Mouse (Mus musculus) bone marrow, adult 2 months (tissue): ENCODE results near the gene Tmem53. TPM values are rescaled to one million over a fixed set of nuclear protein-coding genes. Genes with fewer than 3 reads are reported as not detected.

Source experiments
- H3K27ac ChIP-seq: fragments of 200-500 bp; 2 replicates; pipeline ENCODE4 v1.5.1; 2012; ENCODE audit warnings: low read depth, mild to moderate bottlenecking, control low read depth, inconsistent platforms, low read length; ENCODE audit not compliant: control insufficient read depth, poor library complexity, insufficient read depth
- H3K4me1 ChIP-seq: fragments of 200-500 bp; 2 replicates; pipeline ENCODE4 v1.6.1; 2011; ENCODE audit warnings: low read length; ENCODE audit not compliant: control insufficient read depth, insufficient read depth
- H3K4me3 ChIP-seq: fragments of 200-500 bp; replicated peaks from 2 replicates; pipeline ENCODE3; 2011; ENCODE audit warnings: mild to moderate bottlenecking, low read depth, low read length, control low read depth; ENCODE audit not compliant: control insufficient read depth
- CTCF ChIP-seq: fragments of 200-500 bp; IDR thresholded peaks from 2 replicates; pipeline ENCODE4 v1.5.1; 2011; ENCODE audit warnings: low read length, control low read depth; ENCODE audit not compliant: control insufficient read depth, insufficient read depth
- POLR2A ChIP-seq: fragments of 200-500 bp; IDR thresholded peaks from 2 replicates; pipeline ENCODE4 v1.6.1; 2011; ENCODE audit warnings: low read depth, mild to moderate bottlenecking, control low read depth, low read length, borderline replicate concordance; ENCODE audit not compliant: control insufficient read depth
- WGBS: fragments of 180-500 bp; shearing (Covaris S2); methylation state at CpG from one replicate; pipeline ENCODE4 v1.1.7; 2018; 5-methylcytosine and 5-hydroxymethylcytosine counted together
- polyA plus RNA-seq: library from polyadenylated mRNA; stranded (reverse); fragments of >200 nt; gene quantifications from 2 replicates; pipeline ENCODE4 v1.2.4, GENCODE M21; 2011; ENCODE audit warnings: low replicate concordance; ENCODE audit not compliant: missing spikeins, insufficient read depth, insufficient read length

The Tmem53 gene
- polyA plus RNA-seq, 1 experiment: 1.7 TPM

DNA sequence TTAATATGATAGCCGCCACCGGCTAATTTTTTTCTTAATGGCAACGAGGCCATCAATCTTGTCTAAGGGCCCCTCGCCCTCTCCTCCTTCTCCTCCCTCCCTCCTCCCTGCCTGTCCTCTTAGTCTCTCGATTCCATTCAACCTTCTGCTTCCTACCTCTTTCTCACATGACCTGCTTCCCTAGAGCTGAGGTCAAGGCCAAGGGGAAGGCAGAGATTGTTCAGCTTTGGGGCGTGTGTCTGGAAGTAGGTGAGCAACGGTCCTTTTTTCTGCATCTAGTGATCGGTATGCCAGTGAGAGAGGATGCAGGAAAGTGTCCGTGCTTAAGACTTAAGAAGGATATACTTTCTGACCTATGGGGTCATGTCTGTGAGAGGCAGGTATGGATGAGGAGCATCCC lies 46.1 kb downstream of the Tmem53 start:
- Histone ChIP-seq H3K4me1 (no peaks in the 10 kb centered on the region), H3K27ac (no peak overlapping the region), H3K4me3 (no peak overlapping the region)
- TF ChIP-seq POLR2A: no peak
- no peak for TF ChIP-seq CTCF
- WGBS: 80% methylated on average over 9 of the region's 9 CpGs

DNA sequence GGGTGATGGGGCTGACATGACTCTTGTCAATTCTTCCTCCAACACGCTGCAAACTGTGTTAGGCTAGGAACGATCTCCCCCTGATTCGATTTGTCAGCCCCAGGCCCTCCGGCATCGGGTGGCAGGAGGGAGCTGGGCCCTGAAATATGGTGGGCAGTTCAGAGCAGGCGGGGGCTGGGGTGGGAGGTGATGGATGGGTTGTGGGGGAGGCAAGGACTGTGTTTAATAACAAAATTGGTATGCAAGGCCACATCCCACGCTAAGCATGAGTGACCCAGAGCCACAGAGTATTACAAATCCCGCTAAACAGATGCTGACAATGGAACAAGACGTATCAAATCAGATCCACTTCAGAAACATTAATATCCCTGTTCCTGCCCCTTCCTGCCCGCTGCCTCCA lies 48.2 kb downstream of the Tmem53 start:
- WGBS: 84% methylated on average over 10 of the region's 10 CpGs
- TF ChIP-seq CTCF: no peak
- no peak for TF ChIP-seq POLR2A
- Histone ChIP-seq H3K4me1 (no peaks in the 10 kb centered on the region), H3K4me3 (no peak overlapping the region), H3K27ac (no peak overlapping the region)

DNA sequence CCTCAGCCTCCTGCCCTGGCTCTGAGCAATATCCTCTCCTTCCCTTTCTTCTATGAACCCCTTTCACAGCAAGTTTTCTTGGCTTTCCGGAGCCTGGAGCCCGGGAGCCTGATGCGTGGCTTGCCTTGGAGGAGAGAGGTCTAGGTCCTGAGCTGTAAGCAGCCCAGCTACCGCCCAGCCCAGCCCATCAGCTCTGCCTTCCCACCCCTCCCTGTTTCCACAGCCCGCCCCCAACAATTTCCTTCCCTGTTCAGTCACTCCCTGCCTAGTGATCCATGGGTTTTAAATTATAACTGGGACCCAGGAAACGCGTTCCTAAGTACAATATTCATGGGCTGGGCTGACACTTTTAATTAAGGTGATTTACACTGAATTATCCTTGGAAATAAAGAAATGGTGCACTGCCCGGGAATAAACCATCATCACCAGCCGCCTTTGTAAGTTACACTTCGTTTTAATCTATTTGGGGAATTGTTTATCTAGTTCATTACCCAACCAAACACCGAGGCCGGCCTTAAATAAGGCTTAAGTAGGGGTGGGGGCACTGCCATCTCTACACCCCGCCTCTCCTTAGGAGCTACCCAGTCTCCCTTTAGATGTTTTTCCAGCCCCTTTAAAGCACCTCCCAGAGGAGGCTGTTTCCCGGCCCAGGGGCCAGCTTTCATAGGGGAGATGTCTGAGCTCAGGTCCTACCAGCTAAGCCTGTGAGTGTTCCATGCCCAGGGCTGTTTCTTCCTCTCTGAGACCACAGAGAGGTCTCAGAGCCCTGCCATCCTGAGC lies 50.5 kb downstream of the Tmem53 start:
- 80% methylated on average over 14 of the region's 14 CpGs for WGBS
- Histone ChIP-seq H3K4me3 (no peak overlapping the region), H3K27ac (no peak overlapping the region), H3K4me1 (no peaks in the 10 kb centered on the region)
- TF ChIP-seq CTCF: no peak
- TF ChIP-seq POLR2A: no peak

DNA sequence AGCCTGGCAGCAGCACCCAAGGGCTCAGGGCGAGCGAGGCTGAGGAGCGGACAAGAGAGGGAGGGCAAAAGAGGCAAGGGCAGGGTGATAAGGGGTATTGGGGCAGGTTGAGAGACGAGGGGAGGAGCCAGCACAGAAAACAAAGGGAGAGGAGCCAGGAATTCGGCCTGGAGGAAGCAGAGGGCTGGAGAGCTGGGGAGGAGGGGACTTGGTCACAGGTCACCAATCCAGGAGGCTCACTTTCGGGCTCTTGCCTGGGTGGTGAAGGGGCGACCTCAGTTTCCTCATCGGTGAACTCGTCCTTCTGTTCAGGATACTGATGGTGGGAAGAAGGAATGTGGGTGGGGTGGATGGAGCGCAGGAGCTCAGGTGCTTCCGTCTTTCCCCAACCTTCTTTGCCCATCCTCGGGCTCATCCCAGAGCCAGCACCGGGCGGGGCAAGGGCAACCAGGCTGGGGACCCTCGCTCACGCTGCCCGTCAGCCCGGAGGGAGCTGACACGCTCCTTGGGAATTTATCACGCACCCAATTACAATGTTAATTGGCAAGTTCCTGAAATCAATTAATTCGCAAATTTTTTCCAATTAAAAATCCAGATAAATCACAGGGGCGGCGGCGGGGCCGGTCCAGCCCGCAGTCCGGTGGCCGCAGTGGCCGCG lies 52.0 kb downstream of the Tmem53 start:
- no peaks in the 10 kb centered on the region for H3K4me1 ChIP-seq
- TF ChIP-seq CTCF (no peak), POLR2A (no peak)
- WGBS: 88% methylated on average over 30 of the region's 30 CpGs
- H3K4me3 ChIP-seq: no peak overlapping the region
- H3K27ac ChIP-seq: no peak overlapping the region

DNA sequence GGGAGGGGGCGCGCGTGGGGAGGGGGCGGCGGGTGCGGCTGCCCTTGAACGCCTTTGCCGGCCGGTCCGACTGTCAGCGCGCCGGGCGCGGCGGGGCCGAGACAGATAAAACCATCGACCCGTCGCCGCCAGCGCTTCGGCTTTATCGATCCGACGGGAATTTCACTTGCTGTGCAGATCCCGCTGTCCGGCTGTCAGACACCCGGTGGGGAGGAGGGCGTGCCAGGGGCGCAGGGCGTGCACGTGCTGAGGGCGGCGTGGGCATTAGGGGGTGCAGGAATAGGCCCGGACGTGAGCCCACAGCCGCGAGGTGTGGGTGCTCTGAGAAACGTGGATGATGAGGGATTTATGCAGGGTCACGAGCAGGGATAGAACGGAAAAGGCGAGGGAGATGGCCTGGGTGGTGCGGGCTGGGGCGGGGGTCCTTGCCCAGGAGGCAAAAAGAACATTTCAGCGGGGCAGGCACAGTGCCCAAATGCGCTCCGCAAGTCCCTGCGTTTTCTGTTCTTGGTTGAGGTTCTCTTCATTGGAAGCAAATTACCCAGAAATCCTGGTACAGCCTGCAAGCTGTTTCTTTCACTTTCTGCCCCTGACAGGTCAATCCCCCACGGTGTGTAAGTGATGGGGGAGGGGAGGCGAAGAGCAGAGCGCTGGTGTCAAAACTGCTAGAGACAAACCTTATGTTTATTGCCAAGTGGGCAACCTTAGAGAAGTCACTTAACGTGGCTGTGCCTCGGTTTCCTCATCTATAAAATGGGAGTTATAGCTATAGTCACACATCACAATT lies 52.7 kb downstream of the Tmem53 start:
- TF ChIP-seq CTCF (no peak), POLR2A (no peak)
- WGBS: 88% methylated on average over 54 of the region's 54 CpGs
- no peak overlapping the region for H3K4me3 ChIP-seq
- H3K4me1 ChIP-seq: no peaks in the 10 kb centered on the region
- no peak overlapping the region for H3K27ac ChIP-seq

DNA sequence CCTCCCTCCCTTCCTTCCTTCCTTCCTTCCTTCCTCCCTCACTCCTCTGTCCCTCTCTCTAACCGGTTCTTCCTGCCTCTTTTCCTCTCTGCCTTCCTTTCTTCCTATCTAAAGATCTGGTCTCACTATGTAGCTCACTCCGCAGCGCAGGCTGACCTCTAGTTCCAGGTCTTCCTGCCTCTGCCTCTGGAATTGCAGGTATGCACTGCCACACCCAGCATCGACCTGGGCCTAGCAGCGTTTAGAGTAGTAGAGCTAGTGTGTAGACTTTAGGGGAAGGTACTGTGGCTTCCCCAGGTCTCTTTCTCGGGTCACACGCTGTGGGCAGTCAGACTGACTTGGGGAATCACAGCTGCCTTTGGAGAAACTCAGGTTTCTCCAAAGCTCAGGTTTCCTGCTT lies 53.7 kb downstream of the Tmem53 start:
- Histone ChIP-seq H3K4me1 (no peaks in the 10 kb centered on the region), H3K27ac (no peak overlapping the region), H3K4me3 (no peak overlapping the region)
- 77% methylated on average over 6 of the region's 7 CpGs for WGBS
- TF ChIP-seq CTCF: no peak
- TF ChIP-seq POLR2A: no peak

DNA sequence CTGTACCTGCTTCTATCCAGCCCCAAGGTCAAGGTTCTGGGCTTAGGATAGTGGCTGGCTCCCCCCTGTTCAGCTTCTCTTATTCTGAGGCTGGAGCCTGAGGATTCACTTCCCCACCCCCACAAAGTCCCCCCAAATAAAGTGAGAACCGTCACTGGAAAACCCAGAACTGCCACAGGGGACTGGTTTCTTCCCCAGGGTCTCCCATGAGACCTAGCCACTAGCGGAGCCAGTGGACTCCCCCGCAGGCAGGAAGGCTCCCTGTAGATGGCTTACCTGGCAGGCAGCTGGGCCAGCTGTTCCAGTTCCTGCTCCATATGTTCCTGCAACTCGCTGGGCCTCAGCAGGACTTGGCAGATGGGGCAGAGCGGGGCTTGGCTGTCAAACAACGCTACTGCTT lies 55.5 kb downstream of the Tmem53 start:
- WGBS: 78% methylated on average over 6 of the region's 6 CpGs
- Histone ChIP-seq H3K4me3 (no peak overlapping the region), H3K4me1 (no peaks in the 10 kb centered on the region), H3K27ac (no peak overlapping the region)
- no peak for TF ChIP-seq CTCF
- no peak for TF ChIP-seq POLR2A

DNA sequence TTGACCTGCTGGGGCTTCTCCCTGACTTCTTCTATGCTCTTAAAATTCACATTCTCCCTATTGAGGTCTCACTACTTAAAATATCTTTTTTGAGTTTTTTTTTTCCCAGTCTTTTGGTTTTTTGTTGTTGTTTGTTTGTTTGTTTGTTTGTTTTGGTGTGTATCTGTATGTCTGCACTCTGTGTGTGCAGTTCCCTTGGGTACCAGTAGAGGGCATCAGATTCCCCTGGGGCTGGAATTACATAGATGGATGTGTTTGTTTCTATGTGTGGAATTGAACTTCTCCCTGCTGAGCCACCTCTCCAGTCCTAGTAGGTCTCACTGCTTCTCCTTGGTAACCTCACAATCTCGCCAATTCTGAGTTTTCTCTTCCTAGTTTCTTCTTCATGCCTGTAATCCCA lies 57.7 kb downstream of the Tmem53 start:
- H3K27ac ChIP-seq: no peak overlapping the region
- 79% methylated on average over 1 of the region's 1 CpGs for WGBS
- no peak for TF ChIP-seq CTCF
- no peak for TF ChIP-seq POLR2A
- H3K4me1 ChIP-seq: no peaks in the 10 kb centered on the region
- H3K4me3 ChIP-seq: no peak overlapping the region
